Mouse (Mus musculus): ENCODE results near the gene Muc5ac.

DNA sequence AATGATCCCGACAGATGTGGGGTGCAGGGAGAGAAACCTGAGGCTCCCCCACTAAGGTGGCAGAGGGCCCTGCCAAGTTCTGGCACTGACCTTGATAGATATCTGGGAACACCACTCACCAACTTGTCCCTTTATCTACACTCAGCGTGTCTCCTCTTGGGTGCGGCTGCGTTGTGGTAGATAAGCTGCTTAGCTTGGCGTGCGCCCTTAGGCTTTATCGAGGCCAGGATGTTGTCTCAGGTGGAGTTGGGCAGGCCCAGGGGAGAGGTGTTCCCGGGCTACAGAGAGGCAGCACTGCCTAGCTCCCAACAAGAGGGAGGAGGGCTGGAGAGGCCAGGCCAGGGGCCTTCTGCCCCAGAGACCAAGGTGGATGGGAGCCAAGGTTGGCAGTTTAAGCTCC lies 17.8 kb upstream of the Muc5ac start:
- TF ChIP-seq CTCF (IDR thresholded peaks at IDR 0.05; ENCODE audit: low read depth) = no peak
- no peak for TF ChIP-seq EP300 (IDR thresholded peaks at IDR 0.05; ENCODE audit: low read depth)
